Comparison of ENCODE assay signal across 18 mouse cellular contexts in the genomic region with DNA sequence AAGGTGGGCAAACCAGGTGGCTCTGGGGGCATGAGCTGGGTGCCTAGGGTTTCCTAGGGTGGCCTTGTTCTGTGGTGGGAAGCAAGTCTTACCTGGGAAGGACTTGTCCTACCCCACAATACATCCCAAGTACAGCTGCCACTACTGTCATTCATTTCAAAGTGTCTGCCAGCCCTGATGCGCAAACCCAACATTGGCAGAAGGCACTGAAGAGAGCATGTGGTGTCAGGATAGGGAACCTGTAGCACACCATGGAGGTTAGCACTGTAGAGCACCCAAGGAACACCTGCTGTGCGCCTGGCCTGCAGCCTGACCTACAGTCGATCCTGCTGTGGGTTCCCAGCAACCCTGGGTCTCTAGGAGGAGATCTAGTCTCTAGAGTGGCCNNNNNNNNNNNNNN. TPM values are rescaled to one million over a fixed set of nuclear protein-coding genes. Genes with fewer than 3 reads are reported as not detected.
DNase-seq lines count a peak whose midpoint lies in the region; ATAC-seq and TF ChIP-seq lines count a peak whose summit lies in the region.
"Had no signal": no experiment of that assay in that cellular context is flagged by ENCODE, and none has a peak within 500 bp of the region (broad histone marks: within the 10 kb centered on the region; RNA-seq: fewer than 3 reads in every experiment).

No protein-coding gene starts in this region.

- no peak for ATAC-seq in heart, embryonic 15.5 days (replicated peaks; ENCODE audit: insufficient number of reproducible peaks, insufficient read depth, low FRiP score, low read depth)
- ATAC-seq in megakaryocyte, adult 5-6 weeks (ENCODE audit: poor library complexity, severe bottlenecking), result no peak

- 0 out of 2 replicates have a peak overlapping the region, but pooled peaks have one; percentile 7 for H3K4me2 ChIP-seq in heart, embryonic 15.5 days
- H3K4me2 ChIP-seq: hindbrain, embryonic 12.5 days; midbrain, embryonic 11.5 days had no signal

- no peak overlapping the region for H3K27ac ChIP-seq in heart, embryonic 15.5 days
- no peak overlapping the region for H3K27ac ChIP-seq in heart, embryonic 10.5 days
- peak overlapping the region; percentile 98 for H3K27ac ChIP-seq in thymus, adult 2 months (ENCODE audit: control insufficient read depth, insufficient read depth, low read length)
- H3K27ac ChIP-seq: embryonic facial prominence, embryonic 10.5 days; hindbrain, embryonic 12.5 days; kidney, postnatal 0 days had no signal

- peaks cover 19% of the 10 kb centered on the region for H3K4me1 ChIP-seq in heart, embryonic 15.5 days (replicated peaks)
- peaks cover 34% of the 10 kb centered on the region for H3K4me1 ChIP-seq in heart, embryonic 10.5 days
- peaks cover 97% of the 10 kb centered on the region for H3K4me1 ChIP-seq in megakaryocyte, embryonic 14.5 days
- H3K4me1 ChIP-seq in thymus, adult 2 months (replicated peaks; ENCODE audit: control insufficient read depth, insufficient read depth, low read length), result peaks cover 33% of the 10 kb centered on the region

- H3K36me3 ChIP-seq in heart, embryonic 15.5 days, result no peaks in the 10 kb centered on the region
- no peaks in the 10 kb centered on the region for H3K36me3 ChIP-seq in heart, embryonic 10.5 days
- H3K36me3 ChIP-seq in megakaryocyte, embryonic 14.5 days (replicated peaks; ENCODE audit: low read length), result peaks cover 87% of the 10 kb centered on the region
- H3K36me3 ChIP-seq in thymus, adult 2 months (ENCODE audit: control insufficient read depth, insufficient read depth, low read length), result peaks cover 20% of the 10 kb centered on the region
- H3K36me3 ChIP-seq: embryonic facial prominence, embryonic 10.5 days; G1E; hindbrain, embryonic 12.5 days had no signal

- no peaks in the 10 kb centered on the region for H3K27me3 ChIP-seq in heart, embryonic 15.5 days
- no peaks in the 10 kb centered on the region for H3K27me3 ChIP-seq in heart, embryonic 10.5 days (ENCODE audit: insufficient read depth, poor library complexity, severe bottlenecking)
- H3K27me3 ChIP-seq in megakaryocyte, embryonic 14.5 days (replicated peaks), result no peaks in the 10 kb centered on the region
- no peaks in the 10 kb centered on the region for H3K27me3 ChIP-seq in thymus, adult 2 months (ENCODE audit: control insufficient read depth, insufficient read depth, low read length)
- H3K27me3 ChIP-seq: hindbrain, embryonic 12.5 days had no signal

- DNase-seq in heart, embryonic 10.5 days (ENCODE audit: low spot score), result no peak
- peak; percentile 45 for DNase-seq in thymus, adult 2 months
- no peak for DNase-seq in Muller cell, postnatal 12 days (ENCODE audit: inconsistent ontology term)
- DNase-seq in urinary bladder, adult 18-20 months (ENCODE audit: low spot score in 2 of 2), result no peak
- DNase-seq in spleen, postnatal 4 days (ENCODE audit: low spot score in 2 of 2), result no peak
- DNase-seq: adrenal gland, postnatal 25 days; cerebellum, adult 2 months; heart, postnatal 14 days; kidney, adult 18-20 months had no signal

- H3K4me3 ChIP-seq in heart, embryonic 15.5 days, result peak overlapping the region; percentile 6; the same call in 1 of the 2 replicates
- H3K4me3 ChIP-seq in heart, embryonic 10.5 days, result no peak overlapping the region
- peak overlapping the region; percentile 93 for H3K4me3 ChIP-seq in megakaryocyte, embryonic 14.5 days (replicated peaks)
- peak overlapping the region; percentile 96 for H3K4me3 ChIP-seq in thymus, adult 2 months (ENCODE audit: control insufficient read depth, insufficient read depth, low read length)
- H3K4me3 ChIP-seq: embryonic facial prominence, embryonic 10.5 days; hindbrain, embryonic 12.5 days had no signal

- peaks cover 4% of the 10 kb centered on the region for H3K9me3 ChIP-seq in heart, embryonic 15.5 days (replicated peaks)
- no peaks in the 10 kb centered on the region for H3K9me3 ChIP-seq in heart, embryonic 10.5 days
- H3K9me3 ChIP-seq in megakaryocyte, embryonic 14.5 days, result peaks cover 13% of the 10 kb centered on the region
- H3K9me3 ChIP-seq: hindbrain, embryonic 12.5 days had no signal

- no peak overlapping the region for H3K9ac ChIP-seq in heart, embryonic 15.5 days
- H3K9ac ChIP-seq: hindbrain, embryonic 12.5 days had no signal

- TF ChIP-seq POLR2A in thymus, adult 2 months (IDR thresholded peaks at IDR 0.05; ENCODE audit: control insufficient read depth, extremely low read depth, insufficient read depth, low read length, poor library complexity), result no peak

- WGBS in heart, embryonic 15.5 days, result 74% methylated on average over 3 of the region's 3 CpGs
- WGBS in heart, embryonic 10.5 days, result 72% methylated on average over 3 of the region's 3 CpGs
- WGBS in thymus, adult 2 months, result 1% methylated on average over 3 of the region's 3 CpGs

- TF ChIP-seq CTCF in thymus, adult 2 months (IDR thresholded peaks at IDR 0.05; ENCODE audit: borderline replicate concordance, control insufficient read depth, extremely low read depth, insufficient read depth, low read length, poor library complexity), result no peak

RNA-seq across cellular contexts. Expression of a gene that starts 27.8 kb away (rescaled TPM):
- polyA plus RNA-seq in heart, embryonic 15.5 days (2015; fragmentation: Nextera tagmentation; extraction: Ambion mirVana), result 0.20 and 1.1 TPM in 2 replicates
- 0.07 and 0.11 TPM in 2 replicates for polyA plus RNA-seq in heart, embryonic 10.5 days (2016; fragmentation: Nextera tagmentation; extraction: Ambion mirVana)
- polyA plus RNA-seq in megakaryocyte, embryonic 14.5 days (2012; ENCODE audit: insufficient read depth, low replicate concordance), result 19.8 and 124 TPM in 2 replicates
- 0.62 and 0.83 TPM in 2 replicates for total RNA-seq in megakaryocyte, adult 5-6 weeks (2015)
- total RNA-seq in megakaryocyte, adult 5-6 weeks (2017), result 1.8 and 2.2 TPM in 2 replicates
- polyA plus RNA-seq in thymus, adult 2 months (2012; rRNA removed), result 177 and 188 TPM in 2 replicates
- total RNA-seq: gastrocnemius, adult 8-10 months had no signal

Comparison
In these comparisons a context has a peak if more than half of its experiments do, and no peak if none do; other contexts are left out.
1. RNA of a gene that starts 27.8 kb away (polyA plus RNA-seq): 177 to 188 TPM in thymus, adult 2 months and 19.8 to 124 TPM in megakaryocyte, embryonic 14.5 days; 0.20 to 1.1 TPM in heart, embryonic 15.5 days and 0.07 to 0.11 TPM in heart, embryonic 10.5 days; every median in the first group is over 10 times any median in the second.